Mouse (Mus musculus) megakaryocyte, embryonic 14.5 days (primary cell): ENCODE data around the gene Id2.

Experiments
- FLI1 ChIP-seq: IDR thresholded peaks from 2 replicates; pipeline ENCODE4 v1.6.1; 2012; ENCODE audit warnings: low read length, inconsistent platforms, mixed read lengths
- GATA1 ChIP-seq: IDR thresholded peaks from 3 replicates; pipeline ENCODE4 v1.6.1; 2012; ENCODE audit warnings: mixed read lengths, low read length, inconsistent platforms, borderline replicate concordance

- TF ChIP-seq GATA1 (no peak), FLI1 (no peak)
Measured at GRCm38 (mm10) chr12:25142251-25142650, 45.3 kb upstream of the Id2 start.
